Mouse (Mus musculus): ENCODE results near the gene Wls. TPM values are rescaled to one million over a fixed set of nuclear protein-coding genes. Genes with fewer than 3 reads are reported as not detected.

The Wls gene
- polyA plus RNA-seq (2012; rRNA removed), result 2.1 and 3.1 TPM in 2 replicates

GRCm38 (mm10) chr3:159839481-159839880 lies at the start of gene Wls:
Wls (plus strand) TSS chr3:159839672.
- peak; percentile 68; the same call in 1 of the 2 replicates for TF ChIP-seq POLR2A (IDR thresholded peaks at IDR 0.05; ENCODE audit: low read depth, low read length)
- no peak for TF ChIP-seq CTCF (IDR thresholded peaks at IDR 0.05; ENCODE audit: extremely low read depth, insufficient read length, insufficient replicate concordance, low read depth, low read length)
- peaks cover 2% of the 10 kb centered on the region; the same call in 1 of the 2 replicates for H3K4me1 ChIP-seq (ENCODE audit: control insufficient read depth, insufficient read depth, insufficient read length, low read length)
- peak within 1 kb of the TSS; percentile 65 for H3K27ac ChIP-seq (ENCODE audit: insufficient read depth, low read depth, low read length)
- WGBS, result 2% methylated on average over 18 of the region's 21 CpGs
- H3K36me3 ChIP-seq (ENCODE audit: control insufficient read depth, insufficient read depth, low read length), result no peaks in the 10 kb centered on the region
- peak within 1 kb of the TSS; percentile 86 for H3K4me3 ChIP-seq (ENCODE audit: low read depth, low read length)
- no peaks in the 10 kb centered on the region for H3K27me3 ChIP-seq (ENCODE audit: control insufficient read depth, insufficient read depth, low read length)

GRCm38 (mm10) chr3:159789781-159790180 lies 49.7 kb upstream of the Wls start:
- H3K4me1 ChIP-seq (ENCODE audit: control insufficient read depth, insufficient read depth, insufficient read length, low read length), result no peaks in the 10 kb centered on the region
- WGBS, result 80% methylated on average over 2 of the region's 2 CpGs

GRCm38 (mm10) chr3:159831535-159831934 lies 7.9 kb upstream of the Wls start:
- no peak overlapping the region for H3K4me3 ChIP-seq (ENCODE audit: low read depth, low read length)
- no peak overlapping the region for H3K27ac ChIP-seq (ENCODE audit: insufficient read depth, low read depth, low read length)
- no peaks in the 10 kb centered on the region for H3K27me3 ChIP-seq (ENCODE audit: control insufficient read depth, insufficient read depth, low read length)
- no peaks in the 10 kb centered on the region for H3K36me3 ChIP-seq (ENCODE audit: control insufficient read depth, insufficient read depth, low read length)
- TF ChIP-seq CTCF (IDR thresholded peaks at IDR 0.05; ENCODE audit: extremely low read depth, insufficient read length, insufficient replicate concordance, low read depth, low read length) (no peak), POLR2A (IDR thresholded peaks at IDR 0.05; ENCODE audit: low read depth, low read length) (no peak)
- no peaks in the 10 kb centered on the region for H3K4me1 ChIP-seq (ENCODE audit: control insufficient read depth, insufficient read depth, insufficient read length, low read length)

More at GRCm38 (mm10) chr3:159789781-159790180, 49.7 kb upstream of the Wls start:
- H3K4me3 ChIP-seq (ENCODE audit: low read depth, low read length), result no peak overlapping the region
- no peaks in the 10 kb centered on the region for H3K27me3 ChIP-seq (ENCODE audit: control insufficient read depth, insufficient read depth, low read length)
- H3K36me3 ChIP-seq (ENCODE audit: control insufficient read depth, insufficient read depth, low read length), result no peaks in the 10 kb centered on the region
- H3K27ac ChIP-seq (ENCODE audit: insufficient read depth, low read depth, low read length), result no peak overlapping the region
- TF ChIP-seq POLR2A (IDR thresholded peaks at IDR 0.05; ENCODE audit: low read depth, low read length), result no peak

GRCm38 (mm10) chr3:159840002-159840816 lies 737 bp downstream of the Wls start:
- Histone ChIP-seq H3K36me3 (ENCODE audit: control insufficient read depth, insufficient read depth, low read length) (no peaks in the 10 kb centered on the region), H3K27ac (ENCODE audit: insufficient read depth, low read depth, low read length) (peak overlapping the region; percentile 65), H3K4me3 (ENCODE audit: low read depth, low read length) (peak overlapping the region; percentile 86), H3K27me3 (ENCODE audit: control insufficient read depth, insufficient read depth, low read length) (no peaks in the 10 kb centered on the region), H3K4me1 (ENCODE audit: control insufficient read depth, insufficient read depth, insufficient read length, low read length) (peaks cover 2% of the 10 kb centered on the region; the same call in 1 of the 2 replicates)
- TF ChIP-seq CTCF (IDR thresholded peaks at IDR 0.05; ENCODE audit: extremely low read depth, insufficient read length, insufficient replicate concordance, low read depth, low read length), result no peak
- no peak for TF ChIP-seq POLR2A (IDR thresholded peaks at IDR 0.05; ENCODE audit: low read depth, low read length)
- WGBS, result under 1% methylated on average over 27 of the region's 27 CpGs

GRCm38 (mm10) chr3:159840817-159841390 lies 1.4 kb downstream of the Wls start:
- no peak for TF ChIP-seq CTCF (IDR thresholded peaks at IDR 0.05; ENCODE audit: extremely low read depth, insufficient read length, insufficient replicate concordance, low read depth, low read length)
- no peak for TF ChIP-seq POLR2A (IDR thresholded peaks at IDR 0.05; ENCODE audit: low read depth, low read length)
- Histone ChIP-seq H3K27ac (ENCODE audit: insufficient read depth, low read depth, low read length) (peak overlapping the region; percentile 65), H3K4me1 (ENCODE audit: control insufficient read depth, insufficient read depth, insufficient read length, low read length) (peaks cover 2% of the 10 kb centered on the region; the same call in 1 of the 2 replicates), H3K36me3 (ENCODE audit: control insufficient read depth, insufficient read depth, low read length) (no peaks in the 10 kb centered on the region), H3K4me3 (ENCODE audit: low read depth, low read length) (peak overlapping the region; percentile 86), H3K27me3 (ENCODE audit: control insufficient read depth, insufficient read depth, low read length) (no peaks in the 10 kb centered on the region)
- WGBS, result 3% methylated on average over 12 of the region's 12 CpGs

GRCm38 (mm10) chr3:159841458-159841857 lies 2.0 kb downstream of the Wls start:
- H3K27ac ChIP-seq (ENCODE audit: insufficient read depth, low read depth, low read length), result peak overlapping the region; percentile 65
- no peak for TF ChIP-seq CTCF (IDR thresholded peaks at IDR 0.05; ENCODE audit: extremely low read depth, insufficient read length, insufficient replicate concordance, low read depth, low read length)
- no peak for TF ChIP-seq POLR2A (IDR thresholded peaks at IDR 0.05; ENCODE audit: low read depth, low read length)
- H3K4me1 ChIP-seq (ENCODE audit: control insufficient read depth, insufficient read depth, insufficient read length, low read length), result peaks cover 2% of the 10 kb centered on the region; the same call in 1 of the 2 replicates
- H3K4me3 ChIP-seq (ENCODE audit: low read depth, low read length), result no peak overlapping the region
- WGBS, result 8% methylated on average over 3 of the region's 3 CpGs
- no peaks in the 10 kb centered on the region for H3K36me3 ChIP-seq (ENCODE audit: control insufficient read depth, insufficient read depth, low read length)
- H3K27me3 ChIP-seq (ENCODE audit: control insufficient read depth, insufficient read depth, low read length), result no peaks in the 10 kb centered on the region

GRCm38 (mm10) chr3:159843135-159843534 lies 3.7 kb downstream of the Wls start:
- H3K4me3 ChIP-seq (ENCODE audit: low read depth, low read length), result no peak overlapping the region
- H3K27me3 ChIP-seq (ENCODE audit: control insufficient read depth, insufficient read depth, low read length), result no peaks in the 10 kb centered on the region
- H3K36me3 ChIP-seq (ENCODE audit: control insufficient read depth, insufficient read depth, low read length), result no peaks in the 10 kb centered on the region
- TF ChIP-seq POLR2A (IDR thresholded peaks at IDR 0.05; ENCODE audit: low read depth, low read length), result no peak
- TF ChIP-seq CTCF (IDR thresholded peaks at IDR 0.05; ENCODE audit: extremely low read depth, insufficient read length, insufficient replicate concordance, low read depth, low read length), result no peak
- no peak overlapping the region for H3K27ac ChIP-seq (ENCODE audit: insufficient read depth, low read depth, low read length)
- 76% methylated on average over 4 of the region's 4 CpGs for WGBS
- H3K4me1 ChIP-seq (ENCODE audit: control insufficient read depth, insufficient read depth, insufficient read length, low read length), result peaks cover 2% of the 10 kb centered on the region; the same call in 1 of the 2 replicates
